Mouse (Mus musculus): ENCODE measurements around the gene Prkar2b. TPM values are rescaled to one million over a fixed set of nuclear protein-coding genes. Genes with fewer than 3 reads are reported as not detected.

The Prkar2b gene
- total RNA-seq, 2 experiments from 2014 or later, result 6.8 to 7.8 TPM

DNA sequence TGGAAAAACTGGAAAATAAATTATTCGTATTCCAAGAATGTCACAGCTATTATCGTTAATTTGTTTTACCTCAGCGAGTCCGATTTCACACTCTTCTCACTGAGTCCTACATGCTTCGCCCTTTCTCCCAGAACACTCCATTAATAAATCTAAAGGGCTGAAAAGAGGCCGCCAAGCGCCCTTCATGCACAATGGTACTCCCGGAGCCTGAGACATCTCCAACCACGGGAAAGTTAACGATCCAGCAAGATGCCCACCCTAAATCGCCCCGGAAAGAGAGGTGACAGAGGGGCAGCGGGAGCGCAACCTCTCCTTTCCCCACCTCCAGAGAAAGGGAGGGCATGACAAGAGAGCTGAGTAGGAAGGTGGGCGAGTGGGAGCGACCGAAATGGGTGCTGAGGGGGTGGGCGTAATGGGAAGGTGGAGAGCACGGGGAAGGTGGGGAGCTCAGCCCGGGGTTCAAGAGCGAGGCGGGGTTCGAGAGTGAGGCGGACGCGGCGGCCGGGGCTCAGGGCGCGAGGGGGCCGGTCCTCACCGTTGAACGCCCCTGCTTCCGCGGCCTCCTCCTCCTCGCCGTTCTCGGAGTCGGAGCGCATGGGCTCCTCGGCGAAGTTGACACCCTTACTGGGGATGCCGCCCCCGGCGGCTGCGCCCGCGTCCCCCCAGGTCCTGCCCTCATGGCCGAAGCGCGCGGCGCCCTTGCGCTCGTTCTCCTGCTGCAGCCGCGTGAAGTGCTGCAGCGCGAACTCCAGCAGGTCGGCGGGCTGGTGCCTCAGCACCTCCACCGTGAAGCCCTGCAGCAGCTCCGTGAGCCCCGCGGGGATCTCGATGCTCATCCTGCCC is 628 bp downstream of the Prkar2b start:
- peak; percentile 4 for DNase-seq

DNA sequence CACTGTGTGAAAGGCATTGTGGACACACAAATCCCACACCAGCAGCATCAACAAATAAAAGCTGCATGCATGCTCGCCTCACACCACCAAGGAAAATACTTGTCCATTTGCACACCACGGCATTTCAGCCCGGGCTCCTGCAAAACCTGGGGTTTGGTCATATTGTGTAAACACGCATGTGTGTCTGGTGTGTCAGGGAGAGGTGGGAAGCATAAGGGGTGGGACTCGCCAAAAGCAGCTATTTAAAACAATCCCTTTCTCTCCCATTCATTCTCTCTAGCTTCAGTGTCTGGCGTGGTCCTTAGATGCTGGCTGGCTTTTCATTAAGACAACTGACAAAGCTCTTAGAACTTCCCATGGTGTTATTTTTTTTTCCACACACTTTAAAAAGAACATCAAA is 1.4 kb downstream of the Prkar2b start:
- DNase-seq, result no peak

DNA sequence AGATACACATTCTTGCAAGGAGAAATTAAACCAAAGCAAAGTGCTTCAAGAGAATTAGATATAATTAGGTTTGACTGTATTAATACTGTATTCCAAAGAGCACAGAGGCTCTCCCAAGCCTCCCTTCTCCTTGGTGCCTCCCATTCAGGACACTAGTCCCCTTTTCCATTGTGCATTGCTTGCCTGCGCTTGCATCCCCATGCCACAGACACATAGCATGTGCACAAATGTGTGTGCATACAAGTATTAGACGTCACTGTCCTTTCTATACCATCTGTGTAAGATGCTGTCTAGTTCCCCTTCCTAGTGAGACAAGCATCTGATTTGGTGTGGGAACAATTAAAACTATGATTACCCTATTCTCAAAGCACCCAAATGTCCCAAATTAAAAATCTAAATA is 2.0 kb downstream of the Prkar2b start:
- DNase-seq, result no peak

DNA sequence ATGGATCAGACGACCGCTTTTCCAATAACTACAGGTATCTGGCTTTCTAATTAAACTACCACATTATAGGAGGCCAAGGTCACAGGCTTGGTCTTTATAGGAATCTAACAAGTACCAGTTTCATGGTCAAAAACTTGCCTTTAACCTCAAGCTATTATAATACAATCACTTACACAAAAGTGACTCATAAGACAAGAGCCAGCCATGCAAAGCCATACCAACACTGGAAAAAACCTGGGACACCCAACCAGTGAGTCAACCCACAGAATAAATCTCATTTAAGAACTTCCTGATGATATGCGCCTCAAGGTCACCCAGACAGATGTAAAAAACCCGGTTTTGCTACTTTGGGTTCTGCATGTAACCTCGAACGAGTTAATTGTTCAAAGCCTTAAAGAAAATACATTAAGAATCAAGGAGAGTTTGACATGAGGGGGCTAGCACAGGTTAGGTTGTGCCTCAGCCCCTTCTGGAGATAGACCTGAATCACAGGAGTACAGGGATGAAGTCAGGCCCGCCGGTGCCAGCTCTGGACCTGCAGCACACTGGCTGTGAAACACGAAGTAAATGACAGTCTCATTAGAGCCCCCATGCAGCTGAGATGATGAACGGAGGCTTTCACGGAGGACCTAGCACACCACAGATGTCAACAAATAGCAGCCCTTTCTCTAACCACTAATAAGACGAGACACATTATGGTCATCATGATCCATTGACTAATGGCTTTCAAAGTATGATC is 3.5 kb downstream of the Prkar2b start:
- DNase-seq, result no peak

DNA sequence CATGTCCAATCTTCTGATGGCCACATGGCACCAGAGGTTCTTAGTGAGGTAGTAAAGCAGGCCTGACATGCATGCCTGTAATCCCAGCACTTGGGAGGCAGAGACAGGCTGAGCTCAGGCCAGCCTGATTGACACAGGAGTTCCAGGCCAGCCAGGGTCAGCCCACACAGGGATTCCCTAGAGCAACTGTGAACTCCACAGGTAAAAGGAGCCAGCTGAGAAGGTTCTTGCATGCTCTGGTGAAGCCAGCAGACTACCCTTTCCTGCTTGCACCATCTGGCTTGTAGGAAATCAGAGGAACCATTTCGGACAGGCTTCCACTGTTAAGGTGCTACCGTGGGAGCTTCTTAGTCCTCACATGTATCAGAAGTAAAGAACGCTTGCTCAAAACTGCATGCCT is 5.3 kb downstream of the Prkar2b start:
- DNase-seq, result no peak

DNA sequence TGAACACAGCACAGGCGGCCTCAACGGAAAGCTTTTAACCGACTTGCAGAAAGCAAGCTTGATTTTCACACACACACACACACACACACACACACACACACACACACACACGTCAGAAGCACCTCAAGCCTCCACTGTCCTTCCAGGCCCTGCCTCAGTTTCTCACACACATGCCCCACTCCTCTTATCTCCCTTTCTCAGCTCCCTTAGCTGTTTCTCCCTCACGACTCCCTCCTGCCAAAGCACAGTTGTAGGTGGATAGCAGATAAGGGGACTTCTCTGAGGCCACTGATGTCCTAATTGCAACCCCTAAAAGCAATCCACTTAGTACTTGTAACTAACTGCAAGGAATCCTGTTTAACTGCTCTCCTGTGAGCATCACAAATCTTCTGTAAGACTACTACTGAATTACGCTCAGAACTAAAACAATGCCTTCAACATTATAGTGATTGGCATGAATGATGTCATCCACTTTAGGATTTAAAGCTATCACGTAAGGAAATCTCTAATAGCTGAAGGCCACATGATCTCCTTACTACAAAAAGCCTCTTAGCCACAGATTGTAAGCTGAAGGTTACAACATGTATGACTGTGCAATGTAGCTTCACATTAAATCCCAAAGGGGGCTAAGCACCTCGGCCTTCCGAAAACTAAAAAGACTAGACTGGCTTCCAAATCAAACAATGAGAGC is 6.5 kb downstream of the Prkar2b start:
- DNase-seq, result no peak

DNA sequence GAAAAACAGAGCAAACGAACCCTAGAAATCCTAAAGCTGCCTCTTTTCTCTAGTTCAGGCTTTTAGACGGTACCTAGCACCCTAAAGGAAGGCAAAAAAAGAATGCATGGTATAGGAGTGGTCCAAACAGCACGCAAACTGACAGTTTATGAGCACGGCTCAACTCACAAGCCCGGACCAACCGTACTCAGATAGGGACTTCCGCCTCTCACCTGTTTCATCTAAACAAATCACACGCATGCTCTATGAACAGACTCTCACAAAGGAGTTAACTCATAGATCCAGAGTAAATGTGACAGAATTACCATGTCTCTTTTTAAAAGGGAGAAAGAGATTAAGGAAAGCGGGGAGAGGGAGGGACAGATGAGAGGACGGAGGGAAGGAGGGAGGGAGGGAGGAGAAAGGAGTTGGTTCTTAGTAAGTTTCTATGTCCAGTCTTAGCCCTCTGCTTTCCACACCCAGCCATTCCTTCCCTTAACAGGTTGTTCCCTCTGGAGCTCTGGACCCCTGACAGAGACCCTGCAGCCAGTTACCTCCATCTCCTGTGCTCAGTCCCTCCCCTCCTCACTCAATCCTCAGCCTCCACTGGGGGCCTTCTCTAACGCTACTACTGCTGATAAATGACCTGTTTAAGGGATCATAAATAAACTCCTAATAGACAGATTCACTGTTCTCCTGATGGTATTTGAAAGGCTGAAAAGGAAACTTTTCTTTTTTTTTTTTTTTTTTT is 7.3 kb downstream of the Prkar2b start:
- no peak for DNase-seq

DNA sequence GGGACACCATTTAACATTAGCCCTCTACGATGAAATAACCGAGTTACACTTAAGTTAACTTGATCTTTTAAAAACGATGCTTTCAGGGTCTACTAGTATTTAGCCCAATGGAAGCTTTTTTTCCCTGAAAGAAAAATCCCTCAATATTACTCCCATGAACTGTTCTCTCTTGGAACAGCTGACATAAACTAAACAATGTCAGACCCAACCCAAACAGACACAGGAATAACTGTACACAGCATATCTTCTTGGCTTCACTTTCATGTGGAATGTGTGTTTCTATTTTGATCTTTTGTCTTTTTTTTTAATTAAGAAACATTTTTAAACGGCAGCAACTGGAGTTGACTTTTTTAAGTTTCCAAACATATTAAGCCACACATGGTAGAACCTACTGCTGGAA is 8.2 kb downstream of the Prkar2b start:
- DNase-seq, result no peak

DNA sequence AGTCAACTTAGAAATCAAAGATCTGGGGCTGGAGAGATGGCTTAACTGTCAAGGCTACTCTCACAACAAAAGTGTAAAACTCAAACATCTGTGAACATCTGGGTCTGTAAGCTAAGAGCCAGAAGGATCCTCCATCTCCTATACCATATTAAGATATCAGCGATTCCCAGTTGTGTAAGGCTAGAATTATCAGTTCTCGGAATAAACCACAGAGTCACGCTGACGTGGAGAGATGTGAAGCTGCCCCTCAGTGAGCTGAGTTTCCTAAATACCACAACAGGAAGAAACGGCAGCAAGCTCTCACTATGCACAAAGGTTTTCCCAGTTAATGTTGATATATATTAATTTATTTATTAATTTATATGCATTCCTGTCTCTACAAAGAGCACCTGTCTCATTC is 10.9 kb downstream of the Prkar2b start:
- DNase-seq, result no peak

DNA sequence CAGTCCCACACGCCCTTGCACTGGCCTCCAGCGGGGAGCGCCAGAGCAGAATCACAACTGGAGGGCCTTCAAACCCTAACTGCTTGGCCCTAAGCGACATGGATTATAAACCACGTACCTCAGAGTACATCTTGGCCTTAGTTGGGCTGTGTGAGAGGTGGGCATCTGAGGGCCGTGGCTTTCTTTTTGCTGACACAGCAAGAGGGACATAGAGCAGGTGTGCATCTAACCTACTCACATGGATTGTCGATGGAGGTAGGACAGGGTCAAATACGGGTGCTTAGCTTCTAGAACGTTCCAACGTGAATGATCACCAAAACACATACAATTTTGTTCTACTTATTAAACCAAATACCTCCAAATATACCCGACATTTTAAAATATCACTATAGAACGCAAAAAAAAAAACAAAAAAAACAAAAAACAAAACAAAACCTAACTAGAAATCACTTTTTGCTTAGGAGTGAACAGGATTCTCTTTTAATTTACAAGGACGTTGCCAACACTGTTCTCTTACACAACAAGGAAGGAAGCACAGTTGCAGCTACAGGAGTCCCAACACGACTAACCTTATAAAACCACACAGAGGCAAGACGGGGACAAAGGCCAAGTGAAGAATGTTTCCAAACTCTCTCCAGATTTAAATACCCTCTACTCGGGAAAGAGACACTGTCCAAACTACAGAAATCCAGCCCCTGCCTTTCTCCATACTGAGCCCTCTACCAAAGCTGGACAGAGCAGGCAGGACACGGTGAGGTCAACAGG is 15.3 kb downstream of the Prkar2b start:
- DNase-seq, result no peak

DNA sequence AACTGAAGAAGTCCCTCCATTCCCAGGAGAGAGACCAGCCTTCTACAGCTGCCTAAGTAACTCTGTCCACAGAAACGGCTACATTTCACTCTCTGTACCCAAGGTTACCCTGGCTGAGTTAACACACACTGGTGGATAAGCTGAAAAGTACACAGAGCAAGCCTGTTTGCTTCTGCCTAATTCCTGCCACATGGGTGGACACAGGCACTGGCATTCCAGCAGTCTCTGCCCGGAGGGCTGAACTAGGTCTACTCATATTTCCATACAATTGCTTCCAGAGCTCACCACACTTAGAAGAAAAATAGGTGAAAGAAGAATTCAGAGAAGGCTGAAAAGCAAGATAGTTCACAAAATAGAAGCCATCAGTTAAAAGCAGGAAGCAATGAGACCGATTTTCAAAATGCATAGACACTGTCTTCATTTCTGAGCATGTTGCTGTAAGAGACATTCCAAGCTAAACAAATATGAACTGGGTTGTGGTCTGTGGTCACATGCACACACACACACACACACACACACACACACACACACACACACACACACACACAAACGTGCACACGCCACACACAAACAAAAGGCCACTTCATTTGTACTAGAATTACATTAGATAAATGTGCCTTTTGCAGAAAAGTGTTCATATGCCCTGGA is 16.5 kb downstream of the Prkar2b start:
- DNase-seq, result no peak

DNA sequence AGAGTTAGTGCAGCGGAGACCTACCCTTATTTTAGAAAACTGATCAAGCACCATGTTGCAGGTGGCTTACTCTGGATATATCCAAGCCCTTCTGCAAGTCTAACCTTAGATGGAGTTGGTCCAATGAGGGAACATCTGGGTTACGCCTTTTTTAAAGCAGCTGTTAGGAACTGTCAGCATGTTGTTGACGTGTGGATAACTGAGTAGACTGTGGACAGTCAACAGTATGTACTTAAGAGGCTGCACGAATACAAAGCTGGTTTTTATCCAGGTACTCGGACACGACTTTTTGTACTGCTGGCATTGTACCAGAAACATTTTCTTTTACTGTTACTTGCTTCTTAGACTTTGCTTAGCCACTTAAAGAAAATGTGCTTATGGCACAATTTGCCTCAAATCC is 27.6 kb downstream of the Prkar2b start:
- no peak for DNase-seq

DNA sequence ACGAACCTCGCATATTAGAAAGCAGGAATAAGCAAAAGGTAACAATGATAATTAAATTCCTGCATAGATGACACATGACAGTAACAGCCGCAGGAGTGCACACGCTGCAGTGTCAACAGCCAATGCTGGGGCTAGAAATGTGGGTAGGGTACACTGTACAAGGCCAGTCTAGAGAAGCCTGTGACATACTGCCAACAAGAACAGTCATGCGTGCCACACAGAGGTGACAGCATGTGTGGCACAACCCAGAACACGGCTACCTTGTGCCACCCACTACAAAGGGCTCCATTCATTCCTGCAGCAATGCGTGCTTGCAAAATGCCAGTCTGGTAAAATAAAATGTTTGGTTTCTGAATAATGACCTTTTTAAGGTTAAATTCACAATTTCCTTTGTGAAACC is 28.2 kb downstream of the Prkar2b start:
- no peak for DNase-seq

DNA sequence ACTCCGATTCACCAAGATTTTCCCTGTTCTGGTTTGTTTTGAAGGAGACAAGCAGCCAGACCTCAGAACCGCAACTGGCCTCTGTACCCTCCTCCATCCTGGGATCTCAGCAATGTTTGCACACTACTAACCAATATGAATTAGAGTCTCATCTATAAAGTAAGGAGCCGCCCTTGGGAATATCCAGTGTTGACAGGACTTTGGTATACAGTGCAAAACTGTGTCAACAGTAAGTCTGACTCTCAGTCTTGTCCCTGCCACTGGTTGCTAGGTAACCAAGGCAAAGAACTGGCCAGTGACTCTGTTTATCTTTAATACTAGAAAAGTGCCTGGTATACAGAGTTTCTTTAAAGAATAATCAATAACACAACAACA is 42.7 kb downstream of the Prkar2b start:
- DNase-seq, result no peak

DNA sequence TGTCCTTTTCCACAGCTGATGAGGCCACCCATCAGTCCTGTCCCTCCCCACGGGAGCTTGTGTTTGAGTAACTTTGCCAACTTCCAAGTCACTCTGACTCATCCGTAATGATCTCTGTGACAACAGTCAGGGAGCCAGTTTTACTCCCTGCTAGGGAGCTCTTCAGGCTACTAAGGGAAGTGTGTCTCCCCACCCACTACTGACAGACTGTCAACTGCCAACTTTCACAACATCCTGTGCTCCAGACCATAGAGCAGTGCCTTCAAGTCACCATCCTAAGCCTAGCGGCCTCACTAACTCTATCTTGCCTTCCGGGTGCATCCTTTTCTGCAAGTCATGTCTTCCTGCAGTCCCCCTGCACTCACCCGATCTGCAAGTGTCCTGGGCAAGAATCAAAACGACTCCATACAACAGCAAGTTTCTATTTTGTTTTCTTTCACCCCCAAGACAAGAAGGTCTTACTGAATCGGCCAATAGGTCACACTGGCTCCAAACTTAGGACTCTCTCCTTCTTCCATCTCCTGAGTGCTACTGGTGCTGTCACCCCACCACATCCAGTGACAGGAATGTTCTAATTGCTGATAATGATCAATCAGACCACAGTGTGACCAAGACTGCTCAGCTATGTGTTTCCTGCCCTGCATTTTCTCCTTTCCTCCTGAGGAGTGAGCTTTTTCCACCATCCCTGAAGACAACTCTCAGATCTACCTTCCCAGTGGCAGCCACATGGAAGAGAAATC is 43.3 kb downstream of the Prkar2b start:
- DNase-seq, result no peak

DNA sequence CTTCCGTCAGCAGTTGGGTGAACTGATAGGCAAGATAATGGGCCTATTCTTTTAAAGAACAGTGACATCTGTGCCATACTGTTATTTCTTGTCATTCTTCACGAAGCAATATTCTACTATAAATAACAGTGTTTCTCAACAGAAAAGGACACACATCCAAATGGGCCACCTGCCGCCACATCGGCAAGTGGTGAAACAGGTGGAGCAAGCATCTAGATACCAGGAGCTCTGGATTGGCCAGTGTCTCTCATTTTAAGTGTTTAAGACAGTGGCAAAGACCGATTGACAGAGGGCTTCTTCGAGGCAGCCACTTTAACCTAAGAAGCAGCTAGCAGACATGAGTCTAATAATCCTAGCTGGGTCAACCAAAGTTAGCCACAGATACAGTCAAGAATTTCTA is 44.6 kb downstream of the Prkar2b start:
- DNase-seq, result no peak

DNA sequence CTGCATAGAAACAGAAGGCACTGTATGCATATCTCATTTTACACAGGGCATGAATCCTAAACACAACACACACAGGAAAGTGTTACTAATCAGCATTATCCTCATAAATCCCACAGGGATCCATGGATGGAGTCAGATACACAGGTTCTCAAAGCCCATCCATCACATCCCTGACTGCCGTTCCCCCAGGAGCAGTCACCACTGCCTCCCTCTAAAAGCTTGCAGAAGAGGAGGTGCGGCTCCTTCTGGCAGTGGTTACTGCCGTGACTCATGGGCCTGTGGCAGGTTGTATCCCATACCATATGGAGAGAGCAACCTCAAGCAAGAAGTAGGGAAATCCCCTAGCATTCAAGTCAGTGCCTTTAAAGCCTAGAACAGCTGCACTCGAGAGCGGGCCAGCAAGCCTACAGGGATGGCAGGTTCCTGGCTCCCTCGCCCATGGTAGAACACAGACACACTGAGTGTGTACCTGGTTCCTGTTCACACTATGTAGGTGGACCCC is 45.8 kb downstream of the Prkar2b start:
- DNase-seq, result no peak

DNA sequence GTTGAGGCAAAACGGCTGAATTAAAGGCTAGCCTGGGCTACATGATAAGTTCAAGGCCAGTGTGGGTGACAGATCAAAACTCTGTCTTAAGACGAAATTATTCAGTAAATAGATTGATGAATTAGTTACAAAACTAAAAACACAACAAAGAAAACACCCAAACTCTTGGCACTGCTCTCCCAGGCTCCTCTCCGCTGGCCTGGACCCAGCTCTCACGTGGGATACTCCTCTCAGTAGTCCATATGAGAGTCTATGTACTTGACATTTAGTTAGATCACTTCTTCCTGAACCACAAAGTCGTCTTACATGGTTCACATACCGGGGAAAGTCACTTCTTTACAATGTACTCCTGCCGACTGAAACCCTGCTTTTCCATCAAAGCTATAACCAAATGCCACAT is 46.3 kb downstream of the Prkar2b start:
- no peak for DNase-seq

DNA sequence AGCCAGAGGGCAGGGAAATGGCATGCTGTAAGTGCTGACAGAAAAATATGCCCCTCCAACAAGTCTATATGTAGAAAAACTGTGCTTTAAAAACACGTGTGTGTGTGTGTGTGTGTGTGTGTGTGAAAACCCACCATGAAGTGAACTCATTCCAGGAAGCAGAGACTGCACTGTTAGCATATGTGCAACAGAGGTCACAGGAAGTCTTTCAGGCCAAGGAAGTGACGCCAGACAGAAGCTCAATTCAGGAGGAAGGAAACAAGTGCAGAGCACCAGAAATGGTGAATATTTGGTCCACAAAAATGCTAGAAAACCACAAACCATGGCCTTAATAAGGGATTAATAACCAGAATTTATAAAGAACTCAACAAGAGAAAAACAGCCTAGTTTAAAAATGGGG is 48.9 kb downstream of the Prkar2b start:
- no peak for DNase-seq

DNA sequence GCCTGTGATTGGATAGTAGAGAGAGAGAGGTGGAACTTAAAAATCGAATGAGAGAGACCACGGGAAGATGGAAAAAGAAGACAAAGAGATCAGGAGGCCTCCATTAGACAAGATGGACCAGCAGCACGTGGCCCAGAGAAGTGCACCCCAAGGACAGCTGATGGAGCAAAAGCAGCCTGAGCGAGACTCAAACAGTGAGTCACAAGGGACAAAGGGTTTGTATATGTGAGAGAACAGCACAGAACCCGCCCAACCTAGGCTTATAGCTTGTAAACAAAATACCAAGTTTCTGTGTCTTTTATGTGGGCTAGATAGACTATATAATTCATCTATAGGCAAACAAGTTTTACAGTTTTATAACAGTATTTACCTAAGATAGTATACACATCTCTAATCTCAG is 50.0 kb downstream of the Prkar2b start:
- DNase-seq, result no peak
